Mouse (Mus musculus) lung, embryonic 15.5 days (tissue): ENCODE results near the gene Zfp213. TPM values are rescaled to one million over a fixed set of nuclear protein-coding genes. Genes with fewer than 3 reads are reported as not detected.
"Not testable (repeated sequence)": the region's sequence is repeated elsewhere in the genome, so short reads cannot be mapped to it uniquely, and the experiment has no call there.

Source experiments
- ATAC-seq: fragments of 200-750 bp; cut with Nextera tagmentation; 2 replicates; pipeline ENCODE4 v1.8.0; 2017; ENCODE audit warnings: moderate number of reproducible peaks, borderline replicate concordance; ENCODE audit not compliant: low FRiP score, low TSS enrichment; ENCODE audit errors: extremely low read depth
- H3K27ac ChIP-seq: fragments of 300-500 bp; sonication (generic); 2 replicates; pipeline ENCODE4 v1.5.1; 2015; ENCODE audit warnings: moderate library complexity, mild to moderate bottlenecking, inconsistent platforms
- H3K27me3 ChIP-seq: fragments of 300-500 bp; sonication (generic); 2 replicates; pipeline ENCODE4 v1.6.1; 2015; ENCODE audit warnings: inconsistent platforms
- H3K36me3 ChIP-seq: fragments of 300-500 bp; sonication (generic); 2 replicates; pipeline ENCODE4 v1.6.1; 2015; ENCODE audit warnings: inconsistent platforms
- H3K4me1 ChIP-seq: fragments of 300-500 bp; sonication (generic); 2 replicates; pipeline ENCODE4 v1.6.1; 2015; ENCODE audit warnings: inconsistent platforms
- H3K4me2 ChIP-seq: fragments of 300-500 bp; sonication (generic); 2 replicates; pipeline ENCODE4 v1.6.1; 2015; ENCODE audit warnings: inconsistent platforms, mild to moderate bottlenecking, moderate library complexity
- H3K4me3 ChIP-seq: fragments of 300-500 bp; sonication (generic); 2 replicates; pipeline ENCODE4 v1.5.1; 2015; ENCODE audit warnings: mild to moderate bottlenecking, inconsistent platforms
- H3K9ac ChIP-seq: fragments of 300-500 bp; sonication (generic); 2 replicates; pipeline ENCODE4 v1.6.1; 2015; ENCODE audit warnings: inconsistent platforms
- H3K9me3 ChIP-seq: fragments of 300-500 bp; sonication (generic); 2 replicates; pipeline ENCODE4 v1.6.1; 2016; ENCODE audit warnings: inconsistent platforms
- WGBS: fragments of 180-500 bp; shearing (Covaris S2); methylation state at CpG from one replicate; pipeline ENCODE4 v1.1.7; 2015; 5-methylcytosine and 5-hydroxymethylcytosine counted together
- polyA plus RNA-seq: library from polyadenylated mRNA; unstranded; fragments of >200 nt; fragmentation: Nextera tagmentation; extraction: Ambion mirVana; gene quantifications from 2 replicates; pipeline ENCODE4 v1.2.1, GENCODE M21; 2015

Gene Zfp213
- polyA plus RNA-seq, 1 experiment from 2014 or later, result 20.9 TPM

GRCm38 (mm10) chr17:23598582-23599552 is 34.8 kb upstream of the Zfp213 start, which contains the start of gene Zfp13:
Gene Zfp13 (minus strand): TSS chr17:23599487.
- H3K4me1 ChIP-seq, result peaks cover 25% of the 10 kb centered on the region
- H3K9ac ChIP-seq, result peak within 1 kb of the TSS; percentile 55
- 5% methylated on average over 31 of the region's 31 CpGs for WGBS
- no peaks in the 10 kb centered on the region for H3K9me3 ChIP-seq
- peak within 1 kb of the TSS; percentile 50 for H3K4me3 ChIP-seq
- peak within 1 kb of the TSS; percentile 97 for H3K27ac ChIP-seq
- H3K36me3 ChIP-seq, result no peaks in the 10 kb centered on the region
- peak within 1 kb of the TSS; percentile 80 for H3K4me2 ChIP-seq
- no peaks in the 10 kb centered on the region for H3K27me3 ChIP-seq
- peak; percentile 96 for ATAC-seq

GRCm38 (mm10) chr17:23595139-23595538 is 31.1 kb upstream of the Zfp213 start:
- ATAC-seq, H3K27ac ChIP-seq, H3K36me3 ChIP-seq, H3K4me3 ChIP-seq, H3K9me3 ChIP-seq, H3K27me3 ChIP-seq, H3K9ac ChIP-seq, H3K4me2 ChIP-seq: not testable (repeated sequence)
- peaks cover 19% of the 10 kb centered on the region for H3K4me1 ChIP-seq
- WGBS, result 84% methylated on average over 4 of the region's 4 CpGs

GRCm38 (mm10) chr17:23592926-23593300 is 28.9 kb upstream of the Zfp213 start:
- peak overlapping the region; percentile 78 for H3K27ac ChIP-seq
- peak; percentile 63; the same call in 1 of the 2 replicates for ATAC-seq
- H3K4me2 ChIP-seq, result peak overlapping the region; percentile 73
- H3K36me3 ChIP-seq, result no peaks in the 10 kb centered on the region
- H3K27me3 ChIP-seq, result no peaks in the 10 kb centered on the region
- H3K9ac ChIP-seq, result peak overlapping the region; percentile 61
- WGBS, result 10% methylated on average over 13 of the region's 13 CpGs
- H3K9me3 ChIP-seq, result no peaks in the 10 kb centered on the region
- H3K4me3 ChIP-seq, result peak overlapping the region; percentile 44
- peaks cover 6% of the 10 kb centered on the region for H3K4me1 ChIP-seq

- Histone ChIP-seq H3K9me3 (no peaks in the 10 kb centered on the region), H3K27ac (peak overlapping the region; percentile 78), H3K27me3 (no peaks in the 10 kb centered on the region), H3K4me3 (peak overlapping the region; percentile 44), H3K4me1 (peaks cover 6% of the 10 kb centered on the region), H3K4me2 (peak overlapping the region; percentile 73), H3K36me3 (no peaks in the 10 kb centered on the region), H3K9ac (peak overlapping the region; percentile 61)
- WGBS, result 6% methylated on average over 34 of the region's 34 CpGs
- ATAC-seq, result peak; percentile 99
Measured at GRCm38 (mm10) chr17:23592208-23592925, 28.3 kb upstream of the Zfp213 start.

- no peak for ATAC-seq
- no peaks in the 10 kb centered on the region for H3K27me3 ChIP-seq
- H3K4me2 ChIP-seq, result no peak overlapping the region
- no peaks in the 10 kb centered on the region for H3K9me3 ChIP-seq
- H3K27ac ChIP-seq, result no peak overlapping the region
- H3K4me3 ChIP-seq, result no peak overlapping the region
- H3K9ac ChIP-seq, result no peak overlapping the region
- WGBS, result 46% methylated on average over 2 of the region's 2 CpGs
- peaks cover 24% of the 10 kb centered on the region for H3K4me1 ChIP-seq
- no peaks in the 10 kb centered on the region for H3K36me3 ChIP-seq
Measured at GRCm38 (mm10) chr17:23587253-23587652, 23.2 kb upstream of the Zfp213 start.

- WGBS, result under 1% methylated on average over 22 of the region's 22 CpGs
- no peaks in the 10 kb centered on the region for H3K27me3 ChIP-seq
- peaks cover 8% of the 10 kb centered on the region for H3K36me3 ChIP-seq
- H3K9me3 ChIP-seq, result no peaks in the 10 kb centered on the region
- peak overlapping the region; percentile 79 for H3K4me2 ChIP-seq
- peaks cover 20% of the 10 kb centered on the region for H3K4me1 ChIP-seq
- peak overlapping the region; percentile 67 for H3K9ac ChIP-seq
- H3K4me3 ChIP-seq, result peak overlapping the region; percentile 67
- peak; percentile 85 for ATAC-seq
- H3K27ac ChIP-seq, result no peak overlapping the region
Measured at GRCm38 (mm10) chr17:23585721-23586491, 21.9 kb upstream of the Zfp213 start.

- peak overlapping the region; percentile 67 for H3K4me3 ChIP-seq
- H3K9me3 ChIP-seq, result no peaks in the 10 kb centered on the region
- H3K9ac ChIP-seq, result peak overlapping the region; percentile 67; the same call in 1 of the 2 replicates
- no peak overlapping the region for H3K27ac ChIP-seq
- WGBS, result 78% methylated on average over 7 of the region's 8 CpGs
- peak overlapping the region; percentile 79 for H3K4me2 ChIP-seq
- peaks cover 19% of the 10 kb centered on the region for H3K36me3 ChIP-seq
- H3K4me1 ChIP-seq, result peaks cover 20% of the 10 kb centered on the region
- ATAC-seq, result 0 out of 2 replicates have a peak, but pooled peaks have one; percentile 17
- no peaks in the 10 kb centered on the region for H3K27me3 ChIP-seq
Measured at GRCm38 (mm10) chr17:23584786-23585185, 20.7 kb upstream of the Zfp213 start.

- 96% methylated on average over 38 of the region's 38 CpGs for WGBS
- H3K27ac ChIP-seq, result no peak overlapping the region
- no peak overlapping the region for H3K4me3 ChIP-seq
- no peak overlapping the region for H3K9ac ChIP-seq
- H3K27me3 ChIP-seq, result no peaks in the 10 kb centered on the region
- H3K9me3 ChIP-seq, result no peaks in the 10 kb centered on the region
- no peaks in the 10 kb centered on the region for H3K4me1 ChIP-seq
- H3K36me3 ChIP-seq, result peaks cover 63% of the 10 kb centered on the region
- H3K4me2 ChIP-seq, result no peak overlapping the region
- 0 out of 2 replicates have a peak, but pooled peaks have one; percentile 19 for ATAC-seq
Measured at GRCm38 (mm10) chr17:23575951-23576552, 12.0 kb upstream of the Zfp213 start.

- Histone ChIP-seq H3K4me1 (no peaks in the 10 kb centered on the region), H3K4me2 (no peak overlapping the region), H3K9me3 (no peaks in the 10 kb centered on the region), H3K36me3 (peaks cover 45% of the 10 kb centered on the region), H3K4me3 (no peak overlapping the region), H3K9ac (no peak overlapping the region), H3K27me3 (no peaks in the 10 kb centered on the region), H3K27ac (no peak overlapping the region)
- no peak for ATAC-seq
- 90% methylated on average over 8 of the region's 8 CpGs for WGBS
Measured at GRCm38 (mm10) chr17:23574130-23574529, 10.1 kb upstream of the Zfp213 start.

- Histone ChIP-seq H3K4me3 (no peak overlapping the region), H3K4me2 (no peak overlapping the region), H3K4me1 (no peaks in the 10 kb centered on the region), H3K27me3 (no peaks in the 10 kb centered on the region), H3K9ac (no peak overlapping the region), H3K27ac (no peak overlapping the region), H3K9me3 (no peaks in the 10 kb centered on the region), H3K36me3 (peaks cover 31% of the 10 kb centered on the region)
- no peak for ATAC-seq
- WGBS, result 83% methylated on average over 6 of the region's 6 CpGs
Measured at GRCm38 (mm10) chr17:23572059-23572458, 8.0 kb upstream of the Zfp213 start.

GRCm38 (mm10) chr17:23571084-23571483 is 7.0 kb upstream of the Zfp213 start:
- Histone ChIP-seq H3K4me1 (no peaks in the 10 kb centered on the region), H3K27ac (no peak overlapping the region), H3K9ac (no peak overlapping the region), H3K36me3 (peaks cover 21% of the 10 kb centered on the region), H3K4me3 (no peak overlapping the region), H3K4me2 (no peak overlapping the region), H3K27me3 (no peaks in the 10 kb centered on the region), H3K9me3 (no peaks in the 10 kb centered on the region)
- 16% methylated on average over 5 of the region's 5 CpGs for WGBS
- no peak for ATAC-seq
